Mouse (Mus musculus): Measurements from ENCODE around the gene Ascc1. TPM values are rescaled to one million over a fixed set of nuclear protein-coding genes. Genes with fewer than 3 reads are reported as not detected.

The Ascc1 gene
- polyA plus RNA-seq, 1 experiment, result 26.2 TPM

GRCm38 (mm10) chr10:60031985-60032384 is 29.4 kb downstream of the Ascc1 start:
- no peak for TF ChIP-seq CTCF (IDR thresholded peaks at IDR 0.05; ENCODE audit: borderline replicate concordance, control insufficient read depth, extremely low read depth, insufficient read depth, low read length, poor library complexity)
- TF ChIP-seq POLR2A (IDR thresholded peaks at IDR 0.05; ENCODE audit: control insufficient read depth, extremely low read depth, insufficient read depth, low read length, poor library complexity), result no peak
- H3K27me3 ChIP-seq (ENCODE audit: control insufficient read depth, insufficient read depth, low read length), result no peaks in the 10 kb centered on the region
- DNase-seq, result no peak
- WGBS, result 91% methylated on average over 2 of the region's 2 CpGs
- H3K36me3 ChIP-seq (ENCODE audit: control insufficient read depth, insufficient read depth, low read length), result no peaks in the 10 kb centered on the region
- H3K4me3 ChIP-seq (ENCODE audit: control insufficient read depth, insufficient read depth, low read length), result no peak overlapping the region
- H3K4me1 ChIP-seq (replicated peaks; ENCODE audit: control insufficient read depth, insufficient read depth, low read length), result peaks cover 8% of the 10 kb centered on the region
- no peak overlapping the region for H3K27ac ChIP-seq (ENCODE audit: control insufficient read depth, insufficient read depth, low read length)

GRCm38 (mm10) chr10:60032622-60033021 is 30.0 kb downstream of the Ascc1 start:
- Histone ChIP-seq H3K27ac (ENCODE audit: control insufficient read depth, insufficient read depth, low read length) (no peak overlapping the region), H3K4me3 (ENCODE audit: control insufficient read depth, insufficient read depth, low read length) (no peak overlapping the region), H3K4me1 (replicated peaks; ENCODE audit: control insufficient read depth, insufficient read depth, low read length) (peaks cover 8% of the 10 kb centered on the region), H3K36me3 (ENCODE audit: control insufficient read depth, insufficient read depth, low read length) (no peaks in the 10 kb centered on the region), H3K27me3 (ENCODE audit: control insufficient read depth, insufficient read depth, low read length) (no peaks in the 10 kb centered on the region)
- WGBS, result 98% methylated on average over 2 of the region's 2 CpGs
- DNase-seq, result no peak
- TF ChIP-seq CTCF (IDR thresholded peaks at IDR 0.05; ENCODE audit: borderline replicate concordance, control insufficient read depth, extremely low read depth, insufficient read depth, low read length, poor library complexity) (no peak), POLR2A (IDR thresholded peaks at IDR 0.05; ENCODE audit: control insufficient read depth, extremely low read depth, insufficient read depth, low read length, poor library complexity) (no peak)

- H3K27me3 ChIP-seq (ENCODE audit: control insufficient read depth, insufficient read depth, low read length), result no peaks in the 10 kb centered on the region
- no peak overlapping the region for H3K4me3 ChIP-seq (ENCODE audit: control insufficient read depth, insufficient read depth, low read length)
- no peaks in the 10 kb centered on the region for H3K36me3 ChIP-seq (ENCODE audit: control insufficient read depth, insufficient read depth, low read length)
- no peak overlapping the region for H3K27ac ChIP-seq (ENCODE audit: control insufficient read depth, insufficient read depth, low read length)
- peaks cover 8% of the 10 kb centered on the region for H3K4me1 ChIP-seq (replicated peaks; ENCODE audit: control insufficient read depth, insufficient read depth, low read length)
- DNase-seq, result no peak
- WGBS, result 91% methylated on average over 5 of the region's 5 CpGs
- TF ChIP-seq CTCF (IDR thresholded peaks at IDR 0.05; ENCODE audit: borderline replicate concordance, control insufficient read depth, extremely low read depth, insufficient read depth, low read length, poor library complexity) (no peak), POLR2A (IDR thresholded peaks at IDR 0.05; ENCODE audit: control insufficient read depth, extremely low read depth, insufficient read depth, low read length, poor library complexity) (no peak)
These were observed 30.5 kb downstream of the Ascc1 start for GRCm38 (mm10) chr10:60033064-60033463.

- 94% methylated on average over 3 of the region's 3 CpGs for WGBS
- no peak for TF ChIP-seq CTCF (IDR thresholded peaks at IDR 0.05; ENCODE audit: borderline replicate concordance, control insufficient read depth, extremely low read depth, insufficient read depth, low read length, poor library complexity)
- TF ChIP-seq POLR2A (IDR thresholded peaks at IDR 0.05; ENCODE audit: control insufficient read depth, extremely low read depth, insufficient read depth, low read length, poor library complexity), result no peak
- Histone ChIP-seq H3K36me3 (ENCODE audit: control insufficient read depth, insufficient read depth, low read length) (no peaks in the 10 kb centered on the region), H3K4me1 (replicated peaks; ENCODE audit: control insufficient read depth, insufficient read depth, low read length) (no peaks in the 10 kb centered on the region), H3K27me3 (ENCODE audit: control insufficient read depth, insufficient read depth, low read length) (no peaks in the 10 kb centered on the region), H3K4me3 (ENCODE audit: control insufficient read depth, insufficient read depth, low read length) (no peak overlapping the region), H3K27ac (ENCODE audit: control insufficient read depth, insufficient read depth, low read length) (no peak overlapping the region)
- DNase-seq, result no peak
These were observed 32.0 kb downstream of the Ascc1 start for GRCm38 (mm10) chr10:60034621-60035020.

- Histone ChIP-seq H3K36me3 (ENCODE audit: control insufficient read depth, insufficient read depth, low read length) (no peaks in the 10 kb centered on the region), H3K27me3 (ENCODE audit: control insufficient read depth, insufficient read depth, low read length) (no peaks in the 10 kb centered on the region), H3K27ac (ENCODE audit: control insufficient read depth, insufficient read depth, low read length) (no peak overlapping the region), H3K4me3 (ENCODE audit: control insufficient read depth, insufficient read depth, low read length) (no peak overlapping the region), H3K4me1 (replicated peaks; ENCODE audit: control insufficient read depth, insufficient read depth, low read length) (no peaks in the 10 kb centered on the region)
- no peak for DNase-seq
- 93% methylated on average over 4 of the region's 4 CpGs for WGBS
- no peak for TF ChIP-seq CTCF (IDR thresholded peaks at IDR 0.05; ENCODE audit: borderline replicate concordance, control insufficient read depth, extremely low read depth, insufficient read depth, low read length, poor library complexity)
- no peak for TF ChIP-seq POLR2A (IDR thresholded peaks at IDR 0.05; ENCODE audit: control insufficient read depth, extremely low read depth, insufficient read depth, low read length, poor library complexity)
These were observed 33.1 kb downstream of the Ascc1 start for GRCm38 (mm10) chr10:60035744-60036143.

GRCm38 (mm10) chr10:60042350-60042922 is 39.8 kb downstream of the Ascc1 start:
- WGBS, result 96% methylated on average over 8 of the region's 8 CpGs
- no peaks in the 10 kb centered on the region for H3K36me3 ChIP-seq (ENCODE audit: control insufficient read depth, insufficient read depth, low read length)

GRCm38 (mm10) chr10:60046696-60047095 is 44.1 kb downstream of the Ascc1 start:
- H3K27ac ChIP-seq (ENCODE audit: control insufficient read depth, insufficient read depth, low read length), result no peak overlapping the region
- H3K36me3 ChIP-seq (ENCODE audit: control insufficient read depth, insufficient read depth, low read length), result peaks cover 10% of the 10 kb centered on the region
- no peak for TF ChIP-seq CTCF (IDR thresholded peaks at IDR 0.05; ENCODE audit: borderline replicate concordance, control insufficient read depth, extremely low read depth, insufficient read depth, low read length, poor library complexity)
- TF ChIP-seq POLR2A (IDR thresholded peaks at IDR 0.05; ENCODE audit: control insufficient read depth, extremely low read depth, insufficient read depth, low read length, poor library complexity), result no peak
- H3K27me3 ChIP-seq (ENCODE audit: control insufficient read depth, insufficient read depth, low read length), result no peaks in the 10 kb centered on the region
- DNase-seq, result no peak
- no peak overlapping the region for H3K4me3 ChIP-seq (ENCODE audit: control insufficient read depth, insufficient read depth, low read length)
- no peaks in the 10 kb centered on the region for H3K4me1 ChIP-seq (replicated peaks; ENCODE audit: control insufficient read depth, insufficient read depth, low read length)
- 90% methylated on average over 5 of the region's 5 CpGs for WGBS

More at GRCm38 (mm10) chr10:60042350-60042922, 39.8 kb downstream of the Ascc1 start:
- no peak for TF ChIP-seq CTCF (IDR thresholded peaks at IDR 0.05; ENCODE audit: borderline replicate concordance, control insufficient read depth, extremely low read depth, insufficient read depth, low read length, poor library complexity)
- no peak for TF ChIP-seq POLR2A (IDR thresholded peaks at IDR 0.05; ENCODE audit: control insufficient read depth, extremely low read depth, insufficient read depth, low read length, poor library complexity)
- Histone ChIP-seq H3K4me1 (replicated peaks; ENCODE audit: control insufficient read depth, insufficient read depth, low read length) (no peaks in the 10 kb centered on the region), H3K27me3 (ENCODE audit: control insufficient read depth, insufficient read depth, low read length) (no peaks in the 10 kb centered on the region), H3K27ac (ENCODE audit: control insufficient read depth, insufficient read depth, low read length) (no peak overlapping the region), H3K4me3 (ENCODE audit: control insufficient read depth, insufficient read depth, low read length) (no peak overlapping the region)
- DNase-seq, result no peak

Data from thymus, adult 2 months (tissue).